Mouse (Mus musculus): ENCODE results near the gene Cel. TPM values are rescaled to one million over a fixed set of nuclear protein-coding genes. Genes with fewer than 3 reads are reported as not detected.

Gene Cel
- total RNA-seq, 2 experiments from 2014 or later: not detected

- DNase-seq: peak in 1 of 2 experiments; percentile 44
- intact Hi-C loops (cut with DNase I): no loop called here
Observed at GRCm38 (mm10) chr2:28538817-28539128, 24.4 kb downstream of the Cel start.

GRCm38 (mm10) chr2:28537995-28538816 is 25.0 kb downstream of the Cel start:
- intact Hi-C loops (cut with DNase I): no loop called here
- no peak for DNase-seq

- no peak for DNase-seq
- intact Hi-C loops (cut with DNase I): no loop called here
Observed at GRCm38 (mm10) chr2:28537634-28537920, 25.6 kb downstream of the Cel start.

- DNase-seq: no peak
- intact Hi-C loops (cut with DNase I): no loop called here
Observed at GRCm38 (mm10) chr2:28536766-28537633, 26.2 kb downstream of the Cel start.

GRCm38 (mm10) chr2:28536166-28536565 is 27.0 kb downstream of the Cel start:
- peak; percentile 51 to 54 for DNase-seq

GRCm38 (mm10) chr2:28535650-28536049 is 27.6 kb downstream of the Cel start:
- intact Hi-C loops (cut with DNase I): loop anchor here (2.0 kb wide), 1 partner anchor 15 kb away; no protein-coding TSS in a partner anchor
- DNase-seq: peak; percentile 52 to 56

More at GRCm38 (mm10) chr2:28536166-28536565, 27.0 kb downstream of the Cel start:
- intact Hi-C loops (cut with DNase I): no loop called here

GRCm38 (mm10) chr2:28535263-28535540 is 28.0 kb downstream of the Cel start:
- DNase-seq: peak in 1 of 2 experiments; percentile 24
- intact Hi-C loops (cut with DNase I): loop anchor here (2.0 kb wide), 1 partner anchor 14 kb away; no protein-coding TSS in a partner anchor

GRCm38 (mm10) chr2:28534436-28535262 is 28.6 kb downstream of the Cel start:
- peak; percentile 72 for DNase-seq
- intact Hi-C loops (cut with DNase I): loop anchor here (2.0 kb wide), 1 partner anchor 14 kb away; no protein-coding TSS in a partner anchor

- DNase-seq: no peak
- intact Hi-C loops (cut with DNase I): loop anchor here (2.0 kb wide), 1 partner anchor 13 kb away; no protein-coding TSS in a partner anchor
Observed at GRCm38 (mm10) chr2:28533901-28534435, 29.2 kb downstream of the Cel start.

GRCm38 (mm10) chr2:28532938-28533771 is 30.0 kb downstream of the Cel start:
- intact Hi-C loops (cut with DNase I): no loop called here
- peak; percentile 92 for DNase-seq

GRCm38 (mm10) chr2:28530311-28530710 is 32.9 kb downstream of the Cel start:
- intact Hi-C loops (cut with DNase I): no loop called here
- DNase-seq: peak; percentile 27 to 43

GRCm38 (mm10) chr2:28529856-28530255 is 33.3 kb downstream of the Cel start:
- DNase-seq: no peak
- intact Hi-C loops (cut with DNase I): no loop called here

GRCm38 (mm10) chr2:28528354-28528730 is 34.9 kb downstream of the Cel start:
- no peak for DNase-seq
- intact Hi-C loops (cut with DNase I): no loop called here

GRCm38 (mm10) chr2:28527436-28528353 is 35.5 kb downstream of the Cel start:
- DNase-seq: no peak
- intact Hi-C loops (cut with DNase I): no loop called here

- intact Hi-C loops (cut with DNase I): no loop called here
- peak; percentile 27 to 48 for DNase-seq
Observed at GRCm38 (mm10) chr2:28525943-28526876, 37.0 kb downstream of the Cel start.

GRCm38 (mm10) chr2:28525219-28525942 is 37.8 kb downstream of the Cel start:
- DNase-seq: peak; percentile 62 to 67
- intact Hi-C loops (cut with DNase I): no loop called here

GRCm38 (mm10) chr2:28524406-28524805 is 38.8 kb downstream of the Cel start:
- DNase-seq: no peak
- intact Hi-C loops (cut with DNase I): no loop called here

Measured in heart, postnatal 10 days (tissue).